15 mouse cellular contexts compared by ENCODE assay signal in the genomic region with DNA sequence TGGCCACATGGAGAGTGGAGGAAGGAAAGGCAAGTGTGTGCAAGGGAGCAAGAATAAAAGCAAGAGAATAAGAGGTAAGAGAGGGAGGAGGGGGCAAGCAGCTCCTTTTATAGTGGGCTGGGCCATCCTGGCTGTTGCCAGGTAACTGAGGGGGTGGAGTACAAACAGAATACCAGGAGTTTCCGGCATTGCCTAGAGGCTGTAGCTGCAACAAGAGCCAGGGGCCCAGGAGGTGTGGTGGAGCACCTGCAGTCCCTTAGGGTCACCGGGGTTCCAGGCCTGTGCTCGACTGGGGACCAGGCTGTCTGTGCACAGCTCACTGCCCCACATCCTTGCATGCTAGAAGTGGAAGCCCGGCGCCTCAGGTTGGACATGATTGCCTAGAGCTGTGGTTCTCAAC. TPM values are rescaled to one million over a fixed set of nuclear protein-coding genes. Genes with fewer than 3 reads are reported as not detected.
DNase-seq lines count a peak whose midpoint lies in the region; ATAC-seq and TF ChIP-seq lines count a peak whose summit lies in the region.
"Had no signal": no experiment of that assay in that cellular context is flagged by ENCODE, and none has a peak within 500 bp of the region (broad histone marks: within the 10 kb centered on the region; RNA-seq: fewer than 3 reads in every experiment).

No protein-coding gene starts in this region.

- 45% methylated on average over 5 of the region's 5 CpGs for WGBS in lung, embryonic 15.5 days
- 63% methylated on average over 5 of the region's 5 CpGs for WGBS in lung, adult 2 months
- WGBS in limb, embryonic 11.5 days, result 26% methylated on average over 5 of the region's 5 CpGs
- 27% methylated on average over 5 of the region's 5 CpGs for WGBS in stomach, postnatal 0 days

- peak; percentile 22 for DNase-seq in embryo, embryonic 10 days (ENCODE audit: low spot score)
- no peak for DNase-seq in embryo, embryonic 9.5 days (ENCODE audit: extremely low spot score)
- DNase-seq in lung, adult 2 months, result no peak
- DNase-seq in limb, embryonic 11.5 days (ENCODE audit: low spot score), result peak; percentile 63
- peak; percentile 52 for DNase-seq in stomach, postnatal 0 days (ENCODE audit: low spot score)
- DNase-seq in adrenal gland, adult 18-20 months (ENCODE audit: low spot score in 2 of 2), result no peak
- DNase-seq: adrenal gland, postnatal 25 days; cerebellum, postnatal 14 days; gastrocnemius, postnatal 36 days; right cerebral cortex, postnatal 25 days; thymus, postnatal 25 days had no signal

- ATAC-seq in lung, embryonic 15.5 days (ENCODE audit: borderline replicate concordance, extremely low read depth, low FRiP score, low TSS enrichment), result peak; percentile 60; the same call in 1 of the 2 replicates
- ATAC-seq in limb, embryonic 11.5 days (ENCODE audit: insufficient number of reproducible peaks, low FRiP score, low TSS enrichment, low read depth), result peak; percentile 71
- ATAC-seq in stomach, postnatal 0 days (ENCODE audit: low FRiP score, low TSS enrichment), result peak; percentile 55; the same call in 1 of the 2 replicates
- no peak for ATAC-seq in granulocyte monocyte progenitor cell, adult 5-6 weeks (replicated peaks; ENCODE audit: poor library complexity, severe bottlenecking)
- ATAC-seq: forebrain, embryonic 15.5 days had no signal

- peak overlapping the region; percentile 50; the same call in 1 of the 2 replicates for H3K27ac ChIP-seq in lung, embryonic 15.5 days
- peak overlapping the region; percentile 45; the same call in 1 of the 2 replicates for H3K27ac ChIP-seq in limb, embryonic 11.5 days (replicated peaks; ENCODE audit: low read depth, low read length)
- no peak overlapping the region for H3K27ac ChIP-seq in stomach, postnatal 0 days (replicated peaks)
- H3K27ac ChIP-seq: forebrain, embryonic 15.5 days; liver, embryonic 15.5 days had no signal

- H3K4me2 ChIP-seq in lung, embryonic 15.5 days, result no peak overlapping the region; the same call in 1 of the 2 replicates
- no peak overlapping the region for H3K4me2 ChIP-seq in limb, embryonic 11.5 days (ENCODE audit: low read depth, severe bottlenecking)
- no peak overlapping the region for H3K4me2 ChIP-seq in stomach, postnatal 0 days (replicated peaks; ENCODE audit: low read depth)
- H3K4me2 ChIP-seq: forebrain, embryonic 15.5 days; liver, embryonic 15.5 days had no signal

- TF ChIP-seq CTCF in lung, adult 2 months (IDR thresholded peaks at IDR 0.05; ENCODE audit: insufficient read depth, low read length), result no peak
- no peak for TF ChIP-seq CTCF in stomach, postnatal 0 days (IDR thresholded peaks at IDR 0.05; ENCODE audit: low read depth)

- H3K9ac ChIP-seq in lung, embryonic 15.5 days, result no peak overlapping the region
- H3K9ac ChIP-seq in limb, embryonic 11.5 days (ENCODE audit: low read length), result no peak overlapping the region
- no peak overlapping the region for H3K9ac ChIP-seq in stomach, postnatal 0 days (ENCODE audit: low read length)
- H3K9ac ChIP-seq: forebrain, embryonic 15.5 days; liver, embryonic 15.5 days had no signal

- no peaks in the 10 kb centered on the region for H3K9me3 ChIP-seq in lung, embryonic 15.5 days
- no peaks in the 10 kb centered on the region for H3K9me3 ChIP-seq in limb, embryonic 11.5 days (ENCODE audit: control insufficient read depth, low read length)
- no peaks in the 10 kb centered on the region for H3K9me3 ChIP-seq in stomach, postnatal 0 days (ENCODE audit: control insufficient read depth, low read length)
- H3K9me3 ChIP-seq: forebrain, embryonic 15.5 days; liver, embryonic 15.5 days had no signal

- no peak for TF ChIP-seq POLR2A in lung, adult 2 months (IDR thresholded peaks at IDR 0.05; ENCODE audit: borderline replicate concordance, extremely low read depth, low read depth, low read length)

- no peaks in the 10 kb centered on the region for H3K27me3 ChIP-seq in lung, embryonic 15.5 days
- no peaks in the 10 kb centered on the region for H3K27me3 ChIP-seq in limb, embryonic 11.5 days (ENCODE audit: control insufficient read depth, insufficient read depth, low read length)
- H3K27me3 ChIP-seq in stomach, postnatal 0 days (ENCODE audit: control insufficient read depth, insufficient read depth, low read length), result no peaks in the 10 kb centered on the region
- H3K27me3 ChIP-seq: forebrain, embryonic 15.5 days; liver, embryonic 15.5 days had no signal

- no peak overlapping the region for H3K4me3 ChIP-seq in lung, embryonic 15.5 days
- no peak overlapping the region for H3K4me3 ChIP-seq in lung, adult 2 months (replicated peaks; ENCODE audit: extremely low read depth, low read depth, low read length)
- no peak overlapping the region for H3K4me3 ChIP-seq in limb, embryonic 11.5 days (ENCODE audit: low read depth, low read length)
- no peak overlapping the region for H3K4me3 ChIP-seq in stomach, postnatal 0 days (ENCODE audit: low read depth, low read length)
- H3K4me3 ChIP-seq: forebrain, embryonic 15.5 days; liver, embryonic 15.5 days had no signal

- TF ChIP-seq EP300 in stomach, postnatal 0 days (optimal IDR thresholded peaks at IDR 0.05), result no peak

- H3K36me3 ChIP-seq in lung, embryonic 15.5 days, result no peaks in the 10 kb centered on the region
- no peaks in the 10 kb centered on the region for H3K36me3 ChIP-seq in limb, embryonic 11.5 days (ENCODE audit: control insufficient read depth, insufficient read depth, low read length)
- no peaks in the 10 kb centered on the region for H3K36me3 ChIP-seq in stomach, postnatal 0 days (ENCODE audit: control insufficient read depth, insufficient read depth, low read length)
- H3K36me3 ChIP-seq: forebrain, embryonic 15.5 days; liver, embryonic 15.5 days had no signal

- H3K4me1 ChIP-seq in lung, embryonic 15.5 days, result peaks cover 15% of the 10 kb centered on the region
- peaks cover 2% of the 10 kb centered on the region for H3K4me1 ChIP-seq in lung, adult 2 months (ENCODE audit: control insufficient read depth, insufficient read depth, low read length)
- peaks cover 10% of the 10 kb centered on the region; the same call in 1 of the 2 replicates for H3K4me1 ChIP-seq in limb, embryonic 11.5 days (ENCODE audit: control insufficient read depth, insufficient read depth, low read length)
- 0 out of 2 replicates have a peak, but pooled peaks cover 2% of the 10 kb centered on the region for H3K4me1 ChIP-seq in stomach, postnatal 0 days (replicated peaks; ENCODE audit: control insufficient read depth, insufficient read depth)
- H3K4me1 ChIP-seq: liver, embryonic 15.5 days had no signal

RNA-seq across cellular contexts. Expression of a gene that starts 27.5 kb away (rescaled TPM):
- 41.8 and 46.1 TPM in 2 replicates for polyA plus RNA-seq in lung, embryonic 15.5 days (2015; fragmentation: Nextera tagmentation; extraction: Ambion mirVana)
- polyA plus RNA-seq in lung, adult 2 months (2012; rRNA removed), result 30.8 and 63.1 TPM in 2 replicates
- 9.9 and 10.3 TPM in 2 replicates for polyA plus RNA-seq in limb, embryonic 11.5 days (2014; fragmentation: Nextera tagmentation; extraction: Ambion mirVana)
- polyA plus RNA-seq in stomach, postnatal 0 days (2015; fragmentation: Nextera tagmentation; extraction: Ambion mirVana), result 253 and 256 TPM in 2 replicates
- total RNA-seq in granulocyte monocyte progenitor cell, adult 5-6 weeks (2014; fragmentation: Nextera tagmentation), result not detected in 2 replicates
- total RNA-seq in granulocyte monocyte progenitor cell, adult 5-6 weeks (2017), result not detected in 2 replicates
- 1 to 10 TPM; 1.1 to 2.5 TPM for total RNA-seq in adrenal gland, adult 18-20 months (2021)

Comparison
In these comparisons a context has a peak if more than half of its experiments do, and no peak if none do; other contexts are left out.
1. DNase-seq: peak in embryo, embryonic 10 days (single experiment), limb, embryonic 11.5 days (single experiment) and stomach, postnatal 0 days (single experiment); none in embryo, embryonic 9.5 days (single experiment), lung, adult 2 months (single experiment) and adrenal gland, adult 18-20 months (0 of 2).